Mouse (Mus musculus) G1E (cell line): Measurements from ENCODE around the gene Zscan10. TPM values are rescaled to one million over a fixed set of nuclear protein-coding genes. Genes with fewer than 3 reads are reported as not detected.

Source experiments
- ATAC-seq: 2 replicates; pipeline ENCODE4 v1.8.0; 2016; ENCODE audit warnings: mild to moderate bottlenecking; ENCODE audit not compliant: insufficient number of reproducible peaks, poor library complexity, low FRiP score, severe bottlenecking; ENCODE audit errors: extremely low read depth
- DNase-seq: peaks from one replicate; pipeline ENCODE4 v3.0.0; 2012; ENCODE audit warnings: low spot score
- H3K27me3 ChIP-seq: 2 replicates; pipeline ENCODE4 v1.6.1; 2012; ENCODE audit warnings: mild to moderate bottlenecking, low read length, inconsistent platforms; ENCODE audit not compliant: insufficient read depth
- H3K36me3 ChIP-seq: replicated peaks from 2 replicates; pipeline ENCODE3; 2012; ENCODE audit warnings: mild to moderate bottlenecking, inconsistent platforms
- H3K4me1 ChIP-seq: 2 replicates; pipeline ENCODE4 v1.6.1; 2012; ENCODE audit warnings: low read depth, low read length, inconsistent platforms, mixed read lengths; ENCODE audit not compliant: insufficient read depth
- H3K4me3 ChIP-seq: 2 replicates; pipeline ENCODE4 v1.5.1; 2012; ENCODE audit warnings: low read depth, mild to moderate bottlenecking, inconsistent platforms, low read length, moderate library complexity, mixed read lengths
- H3K9me3 ChIP-seq: replicated peaks from 2 replicates; pipeline ENCODE4 v1.6.1; 2012; ENCODE audit warnings: inconsistent platforms
- CTCF ChIP-seq: IDR thresholded peaks from 2 replicates; pipeline ENCODE4 v1.5.1; 2012; ENCODE audit warnings: low read depth, low read length, inconsistent platforms, mixed read lengths
- GATA1 ChIP-seq: IDR thresholded peaks from 2 replicates; pipeline ENCODE4 v1.6.1; 2012; ENCODE audit warnings: borderline replicate concordance, low read length, inconsistent platforms, mixed read lengths
- GATA2 ChIP-seq: IDR thresholded peaks from 2 replicates; pipeline ENCODE4 v1.6.1; 2012; ENCODE audit warnings: low read depth, low read length, inconsistent platforms, borderline replicate concordance
- POLR2AphosphoS5 ChIP-seq: IDR thresholded peaks from 2 replicates; pipeline ENCODE4 v1.6.1; 2012; ENCODE audit warnings: low read depth, low read length, inconsistent platforms; ENCODE audit not compliant: insufficient replicate concordance
- TAL1 ChIP-seq: conservative IDR thresholded peaks from 2 replicates; pipeline ENCODE4 v1.6.1; 2012; ENCODE audit warnings: low read depth, low read length, inconsistent platforms, mixed read lengths
- polyA plus RNA-seq: library from polyadenylated mRNA; stranded (reverse); fragments of >175 nt; gene quantifications from 2 replicates; pipeline ENCODE4 v1.2.3, GENCODE M21; 2012
- total RNA-seq, 2 experiments: library from RNA; stranded (forward) in 1 of 2; stranded (reverse) in 1 of 2; fragments of 200-1000 nt in 1 of 2; fragments of >200 nt in 1 of 2; fragmentation: Nextera tagmentation in 1 of 2; gene quantifications; 2 replicates each; pipeline ENCODE4 v1.2.3; 2014 to 2017

Gene Zscan10
- total and polyA plus RNA-seq, 3 experiments, result 0.10 to 0.45 (median 0.44) TPM

GRCm38 (mm10) chr17:23654410-23654809, 53.8 kb downstream of the Zscan10 start:
- no peak for TF ChIP-seq POLR2AphosphoS5
- TF ChIP-seq TAL1, result no peak
- TF ChIP-seq GATA2, result no peak
- TF ChIP-seq CTCF, result no peak
- TF ChIP-seq GATA1, result no peak
- H3K4me1 ChIP-seq, result no peaks in the 10 kb centered on the region
- ATAC-seq (no peak), DNase-seq (no peak)
- no peaks in the 10 kb centered on the region for H3K9me3 ChIP-seq
- H3K4me3 ChIP-seq, result no peak overlapping the region
- H3K36me3 ChIP-seq, result no peaks in the 10 kb centered on the region
- H3K27me3 ChIP-seq, result peaks cover 33% of the 10 kb centered on the region

GRCm38 (mm10) chr17:23658450-23658849, 57.8 kb downstream of the Zscan10 start:
- Histone ChIP-seq H3K4me1 (peaks cover 6% of the 10 kb centered on the region), H3K9me3 (no peaks in the 10 kb centered on the region), H3K27me3 (peaks cover 54% of the 10 kb centered on the region), H3K4me3 (no peak overlapping the region), H3K36me3 (no peaks in the 10 kb centered on the region)
- DNase-seq (no peak), ATAC-seq (no peak)
- TF ChIP-seq CTCF (no peak), POLR2AphosphoS5 (no peak), GATA2 (no peak), TAL1 (no peak), GATA1 (no peak)

- Histone ChIP-seq H3K36me3 (peaks cover 1% of the 10 kb centered on the region), H3K4me3 (no peak within 1 kb of the TSS), H3K27me3 (peaks cover 49% of the 10 kb centered on the region), H3K9me3 (no peaks in the 10 kb centered on the region), H3K4me1 (peaks cover 16% of the 10 kb centered on the region)
- TF ChIP-seq CTCF, result peak; percentile 54; the same call in 1 of the 2 replicates
- TF ChIP-seq GATA1, result no peak
- DNase-seq (no peak), ATAC-seq (no peak; the same call in 1 of the 2 replicates)
These were observed 59.6 kb downstream of the Zscan10 start, which contains the start of gene Bicdl2 for GRCm38 (mm10) chr17:23660117-23660875. Gene Bicdl2 (plus strand): TSS chr17:23660506.

Other genes starting within 250 kb of the Zscan10 start
Only the 20 nearest of the 22 such genes appear.
- not detected in 2 replicates for gene Vmn2r116, start 216.3 kb upstream of the Zscan10 start, total RNA-seq (2014; fragmentation: Nextera tagmentation)
- 0.06 and 0.16 TPM in 2 replicates for gene Vmn2r116, start 216.3 kb upstream of the Zscan10 start, total RNA-seq (2017)
- not detected in 2 replicates for gene Vmn2r116, start 216.3 kb upstream of the Zscan10 start, polyA plus RNA-seq
- gene Vmn2r117, start 121.2 kb upstream of the Zscan10 start, total RNA-seq (2014; fragmentation: Nextera tagmentation), result not detected in 2 replicates
- under 0.01 and 0.05 TPM in 2 replicates for gene Vmn2r117, start 121.2 kb upstream of the Zscan10 start, total RNA-seq (2017)
- gene Vmn2r117, start 121.2 kb upstream of the Zscan10 start, polyA plus RNA-seq, result not detected in 2 replicates
- gene Zfp213, start 36.6 kb upstream of the Zscan10 start, total RNA-seq (2014; fragmentation: Nextera tagmentation), result 1.4 and 4.4 TPM in 2 replicates
- gene Zfp213, start 36.6 kb upstream of the Zscan10 start, total RNA-seq (2017), result 4.2 and 5.3 TPM in 2 replicates
- 7.3 and 9.2 TPM in 2 replicates for gene Zfp213, start 36.6 kb upstream of the Zscan10 start, polyA plus RNA-seq
- not detected in 2 replicates for gene Zfp13, start 1.4 kb upstream of the Zscan10 start, total RNA-seq (2014; fragmentation: Nextera tagmentation)
- gene Zfp13, start 1.4 kb upstream of the Zscan10 start, total RNA-seq (2017), result not detected in 2 replicates
- gene Zfp13, start 1.4 kb upstream of the Zscan10 start, polyA plus RNA-seq, result 0.12 and 0.14 TPM in 2 replicates
- gene Mmp25, start 44.4 kb downstream of the Zscan10 start, total RNA-seq (2014; fragmentation: Nextera tagmentation), result not detected in 2 replicates
- 0.06 and 0.11 TPM in 2 replicates for gene Mmp25, start 44.4 kb downstream of the Zscan10 start, total RNA-seq (2017)
- gene Mmp25, start 44.4 kb downstream of the Zscan10 start, polyA plus RNA-seq, result not detected in 2 replicates
- not detected in 2 replicates for gene Bicdl2, start 59.6 kb downstream of the Zscan10 start, total RNA-seq (2014; fragmentation: Nextera tagmentation)
- not detected in 2 replicates for gene Bicdl2, start 59.6 kb downstream of the Zscan10 start, total RNA-seq (2017)
- gene Bicdl2, start 59.6 kb downstream of the Zscan10 start, polyA plus RNA-seq, result not detected in 2 replicates
- gene Hcfc1r1, start 72.7 kb downstream of the Zscan10 start, total RNA-seq (2014; fragmentation: Nextera tagmentation), result 42.3 and 54.4 TPM in 2 replicates
- 44.6 and 48.4 TPM in 2 replicates for gene Hcfc1r1, start 72.7 kb downstream of the Zscan10 start, total RNA-seq (2017)
- gene Hcfc1r1, start 72.7 kb downstream of the Zscan10 start, polyA plus RNA-seq, result 330 and 356 TPM in 2 replicates
- 12.0 and 21.6 TPM in 2 replicates for gene Thoc6, start 73.0 kb downstream of the Zscan10 start, total RNA-seq (2014; fragmentation: Nextera tagmentation)
- gene Thoc6, start 73.0 kb downstream of the Zscan10 start, total RNA-seq (2017), result 44.7 and 48.6 TPM in 2 replicates
- 79.7 and 80.0 TPM in 2 replicates for gene Thoc6, start 73.0 kb downstream of the Zscan10 start, polyA plus RNA-seq
- gene Tnfrsf12a, start 76.6 kb downstream of the Zscan10 start, total RNA-seq (2014; fragmentation: Nextera tagmentation), result 1.3 and 3.4 TPM in 2 replicates
- 5.0 and 5.7 TPM in 2 replicates for gene Tnfrsf12a, start 76.6 kb downstream of the Zscan10 start, total RNA-seq (2017)
- gene Tnfrsf12a, start 76.6 kb downstream of the Zscan10 start, polyA plus RNA-seq, result 4.8 and 5.5 TPM in 2 replicates
- not detected in 2 replicates for gene Cldn6, start 78.4 kb downstream of the Zscan10 start, total RNA-seq (2014; fragmentation: Nextera tagmentation)
- not detected in 2 replicates for gene Cldn6, start 78.4 kb downstream of the Zscan10 start, total RNA-seq (2017)
- gene Cldn6, start 78.4 kb downstream of the Zscan10 start, polyA plus RNA-seq, result not detected in 2 replicates
- gene Cldn9, start 83.2 kb downstream of the Zscan10 start, total RNA-seq (2014; fragmentation: Nextera tagmentation), result not detected in 2 replicates
- not detected in 2 replicates for gene Cldn9, start 83.2 kb downstream of the Zscan10 start, total RNA-seq (2017)
- not detected in 2 replicates for gene Cldn9, start 83.2 kb downstream of the Zscan10 start, polyA plus RNA-seq
- not detected in 2 replicates for gene 1520401A03Rik, start 121.9 kb downstream of the Zscan10 start, total RNA-seq (2014; fragmentation: Nextera tagmentation)
- gene 1520401A03Rik, start 121.9 kb downstream of the Zscan10 start, total RNA-seq (2017), result 0.05 TPM in 1 of 2 replicates, not detected in the other
- 0.02 TPM in 1 of 2 replicates, not detected in the other for gene 1520401A03Rik, start 121.9 kb downstream of the Zscan10 start, polyA plus RNA-seq
- gene Pkmyt1, start 125.5 kb downstream of the Zscan10 start, total RNA-seq (2014; fragmentation: Nextera tagmentation), result 33.5 and 41.1 TPM in 2 replicates
- gene Pkmyt1, start 125.5 kb downstream of the Zscan10 start, total RNA-seq (2017), result 10.8 and 12.9 TPM in 2 replicates
- 125 and 147 TPM in 2 replicates for gene Pkmyt1, start 125.5 kb downstream of the Zscan10 start, polyA plus RNA-seq
- 0.39 and 1.9 TPM in 2 replicates for gene Paqr4, start 140.0 kb downstream of the Zscan10 start, total RNA-seq (2014; fragmentation: Nextera tagmentation)
- 2.6 and 3.2 TPM in 2 replicates for gene Paqr4, start 140.0 kb downstream of the Zscan10 start, total RNA-seq (2017)
- gene Paqr4, start 140.0 kb downstream of the Zscan10 start, polyA plus RNA-seq, result 2.3 and 3.5 TPM in 2 replicates
- gene Kremen2, start 145.0 kb downstream of the Zscan10 start, total RNA-seq (2014; fragmentation: Nextera tagmentation), result not detected in 2 replicates
- 0.05 and 0.29 TPM in 2 replicates for gene Kremen2, start 145.0 kb downstream of the Zscan10 start, total RNA-seq (2017)
- 1.2 and 1.4 TPM in 2 replicates for gene Kremen2, start 145.0 kb downstream of the Zscan10 start, polyA plus RNA-seq
- gene Flywch1, start 170.7 kb downstream of the Zscan10 start, total RNA-seq (2014; fragmentation: Nextera tagmentation), result 11.9 and 14.1 TPM in 2 replicates
- 18.2 and 22.3 TPM in 2 replicates for gene Flywch1, start 170.7 kb downstream of the Zscan10 start, total RNA-seq (2017)
- 42.7 and 44.6 TPM in 2 replicates for gene Flywch1, start 170.7 kb downstream of the Zscan10 start, polyA plus RNA-seq
- not detected in 2 replicates for gene Flywch2, start 185.2 kb downstream of the Zscan10 start, total RNA-seq (2014; fragmentation: Nextera tagmentation)
- gene Flywch2, start 185.2 kb downstream of the Zscan10 start, total RNA-seq (2017), result 0.12 TPM in 1 of 2 replicates, not detected in the other
- not detected in 2 replicates for gene Flywch2, start 185.2 kb downstream of the Zscan10 start, polyA plus RNA-seq
- 1,039 and 1,150 TPM in 2 replicates for gene Srrm2, start 189.7 kb downstream of the Zscan10 start, total RNA-seq (2014; fragmentation: Nextera tagmentation)
- 66.6 and 86.7 TPM in 2 replicates for gene Srrm2, start 189.7 kb downstream of the Zscan10 start, total RNA-seq (2017)
- 141 and 329 TPM in 2 replicates for gene Srrm2, start 189.7 kb downstream of the Zscan10 start, polyA plus RNA-seq
- 452 and 468 TPM in 2 replicates for gene Elob, start 228.3 kb downstream of the Zscan10 start, total RNA-seq (2014; fragmentation: Nextera tagmentation)
- gene Elob, start 228.3 kb downstream of the Zscan10 start, total RNA-seq (2017), result 171 and 225 TPM in 2 replicates
- gene Elob, start 228.3 kb downstream of the Zscan10 start, polyA plus RNA-seq, result 658 and 984 TPM in 2 replicates
- gene Prss33, start 235.2 kb downstream of the Zscan10 start, total RNA-seq (2014; fragmentation: Nextera tagmentation), result not detected in 2 replicates
- 0.11 TPM in 1 of 2 replicates, not detected in the other for gene Prss33, start 235.2 kb downstream of the Zscan10 start, total RNA-seq (2017)
- not detected in 2 replicates for gene Prss33, start 235.2 kb downstream of the Zscan10 start, polyA plus RNA-seq